Mouse (Mus musculus) hindbrain, embryonic 14.5 days (tissue): Measurements from ENCODE around the gene Acot2. TPM values are rescaled to one million over a fixed set of nuclear protein-coding genes. Genes with fewer than 3 reads are reported as not detected.

Experiments used
- polyA plus RNA-seq: library from polyadenylated mRNA; unstranded; fragments of >200 nt; fragmentation: Nextera tagmentation; extraction: Ambion mirVana; gene quantifications from 2 replicates; pipeline ENCODE4 v1.2.1, GENCODE M21; 2014

Gene Acot2
- polyA plus RNA-seq, 1 experiment from 2014 or later, result 13.8 TPM

Other genes starting within 250 kb of the Acot2 start
- gene Papln, start 224.2 kb upstream of the Acot2 start, polyA plus RNA-seq, result 0.26 and 0.44 TPM in 2 replicates
- gene Numb, start 65.9 kb upstream of the Acot2 start, polyA plus RNA-seq, result 16.0 and 17.7 TPM in 2 replicates
- gene Riox1, start 37.3 kb upstream of the Acot2 start, polyA plus RNA-seq, result 12.4 and 15.0 TPM in 2 replicates
- not detected in 2 replicates for gene Heatr4, start 3.0 kb upstream of the Acot2 start, polyA plus RNA-seq
- gene Acot1, start 21.6 kb downstream of the Acot2 start, polyA plus RNA-seq, result 100 and 108 TPM in 2 replicates
- 0.54 and 0.61 TPM in 2 replicates for gene Acot4, start 50.5 kb downstream of the Acot2 start, polyA plus RNA-seq
- not detected in 2 replicates for gene Gm49366, start 51.1 kb downstream of the Acot2 start, polyA plus RNA-seq
- gene Acot3, start 64.3 kb downstream of the Acot2 start, polyA plus RNA-seq, result 0.78 and 1.9 TPM in 2 replicates
- 0.30 and 0.48 TPM in 2 replicates for gene Acot5, start 81.5 kb downstream of the Acot2 start, polyA plus RNA-seq
- gene Acot6, start 112.8 kb downstream of the Acot2 start, polyA plus RNA-seq, result 1.5 TPM in 2 replicates
- 6.3 and 7.3 TPM in 2 replicates for gene Dnal1, start 126.5 kb downstream of the Acot2 start, polyA plus RNA-seq
- 3.2 and 4.1 TPM in 2 replicates for gene Pnma1, start 160.6 kb downstream of the Acot2 start, polyA plus RNA-seq
- 4.4 and 4.8 TPM in 2 replicates for gene Elmsan1, start 231.0 kb downstream of the Acot2 start, polyA plus RNA-seq